Mouse (Mus musculus) cerebellum, adult 2 months (tissue): ENCODE measurements at regions not wholly inside any gene's neighbourhood (a gene's known extent, or its start where the extent isn't known, plus 50 kb on each side); places are given as distances from the start of the nearest gene placed in this dataset.
"Not testable (repeated sequence)": the region's sequence is repeated elsewhere in the genome, so short reads cannot be mapped to it uniquely, and the experiment has no call there.

Source experiments
- DNase-seq, 2 experiments: peaks; one replicate each; pipeline ENCODE4 v3.0.0; 2021
- H3K27ac ChIP-seq: fragments of 200-500 bp; 2 replicates; pipeline ENCODE4 v1.5.1; 2012; ENCODE audit warnings: low read length, control low read depth, inconsistent platforms; ENCODE audit not compliant: insufficient read depth
- H3K27me3 ChIP-seq: fragments of 200-500 bp; 2 replicates; pipeline ENCODE4 v1.6.1; 2012; ENCODE audit warnings: inconsistent platforms, mild to moderate bottlenecking, low read length, moderate library complexity; ENCODE audit not compliant: control insufficient read depth, insufficient read depth
- H3K4me1 ChIP-seq: fragments of 200-500 bp; 2 replicates; pipeline ENCODE4 v1.6.1; 2011; ENCODE audit warnings: low read length; ENCODE audit not compliant: control insufficient read depth, insufficient read depth
- H3K4me3 ChIP-seq: fragments of 200-500 bp; replicated peaks from 2 replicates; pipeline ENCODE3; 2011; ENCODE audit warnings: mild to moderate bottlenecking, low read depth, low read length, control low read depth; ENCODE audit not compliant: insufficient read depth
- CTCF ChIP-seq: fragments of 200-500 bp; IDR thresholded peaks from 2 replicates; pipeline ENCODE4 v1.5.1; 2011; ENCODE audit warnings: low read depth, mild to moderate bottlenecking, control low read depth, low read length, moderate library complexity, borderline replicate concordance; ENCODE audit not compliant: insufficient read depth
- POLR2A ChIP-seq: fragments of 200-500 bp; IDR thresholded peaks from 2 replicates; pipeline ENCODE4 v1.6.1; 2011; ENCODE audit warnings: low read length, control low read depth, borderline replicate concordance; ENCODE audit not compliant: insufficient read depth
- WGBS: fragments of 180-500 bp; shearing (Covaris S2); methylation state at CpG from one replicate; pipeline ENCODE4 v1.1.7; 2018; 5-methylcytosine and 5-hydroxymethylcytosine counted together

DNA sequence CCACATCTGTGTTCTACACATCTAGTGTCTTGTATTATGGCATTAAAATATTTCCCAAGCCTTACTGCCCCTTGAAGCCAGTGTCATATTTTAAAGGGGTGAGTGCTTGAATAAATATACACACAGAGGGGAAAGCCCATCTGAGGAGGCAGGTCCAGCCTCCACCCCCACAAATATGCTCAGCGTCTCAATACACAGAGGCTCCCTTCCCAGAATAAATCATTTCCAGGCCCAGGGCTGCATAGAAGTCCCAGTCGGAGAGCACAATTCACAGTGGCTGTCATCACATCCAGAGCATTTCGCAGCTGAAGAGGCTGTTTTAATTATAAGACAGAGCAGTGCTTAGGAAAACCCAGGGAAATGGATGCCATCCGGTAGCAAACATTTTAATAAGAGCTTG, 118.8 kb upstream of the Mpdz start:
- H3K4me1 ChIP-seq = peaks cover 6% of the 10 kb centered on the region; the same call in 1 of the 2 replicates
- WGBS = 83% methylated on average over 4 of the region's 4 CpGs

DNA sequence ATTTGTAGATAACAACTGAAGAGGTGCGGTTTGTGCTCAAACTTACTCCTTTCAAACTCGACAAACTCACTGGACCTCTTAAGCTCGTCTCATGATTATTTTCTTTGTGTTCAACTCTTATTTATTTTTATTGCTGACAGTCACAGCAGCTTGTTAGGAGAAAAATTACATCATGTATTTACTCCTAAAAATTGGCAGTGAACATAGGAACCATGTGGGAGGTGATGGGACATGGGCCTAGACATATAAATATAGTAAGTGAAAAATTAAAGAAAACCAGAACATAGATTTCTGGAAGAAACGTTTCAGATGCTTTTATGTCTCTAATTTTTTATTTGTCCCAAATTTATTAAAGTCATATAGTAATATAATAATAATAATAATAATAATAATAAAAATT, 108.2 kb upstream of the Mpdz start:
- Histone ChIP-seq H3K27ac (no peak overlapping the region), H3K4me1 (no peaks in the 10 kb centered on the region), H3K27me3 (no peaks in the 10 kb centered on the region), H3K4me3 (no peak overlapping the region)
- WGBS = 69% methylated on average over 4 of the region's 4 CpGs
- DNase-seq = no peak
- no peak for TF ChIP-seq CTCF
- TF ChIP-seq POLR2A = no peak

More for the DNA sequence above, 118.8 kb upstream of the Mpdz start:
- no peak for TF ChIP-seq POLR2A
- no peak for TF ChIP-seq CTCF
- Histone ChIP-seq H3K27ac (no peak overlapping the region), H3K27me3 (no peaks in the 10 kb centered on the region), H3K4me3 (no peak overlapping the region)
- no peak for DNase-seq

DNA sequence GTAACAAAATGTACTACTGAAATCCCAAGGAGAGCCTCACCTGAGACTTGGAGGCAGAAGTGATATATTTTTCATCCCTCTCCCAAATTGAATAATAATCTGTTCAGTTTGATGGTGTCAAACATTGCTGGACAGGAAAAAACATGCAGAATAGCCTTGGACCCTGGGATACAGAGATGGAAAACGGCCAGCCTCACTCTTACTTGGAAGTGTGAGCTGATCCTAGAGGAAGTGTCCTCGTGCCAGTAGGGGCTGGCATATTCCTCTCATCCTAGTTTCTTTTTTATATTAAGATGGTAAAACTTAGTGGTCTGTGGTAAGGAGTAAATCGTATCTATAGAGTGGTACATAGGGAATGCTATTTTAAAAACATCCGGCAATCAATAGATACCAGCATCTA, 107.6 kb upstream of the Mpdz start:
- Histone ChIP-seq H3K27ac (no peak overlapping the region), H3K27me3 (no peaks in the 10 kb centered on the region), H3K4me1 (no peaks in the 10 kb centered on the region), H3K4me3 (no peak overlapping the region)
- TF ChIP-seq POLR2A = no peak
- no peak for TF ChIP-seq CTCF
- 58% methylated on average over 4 of the region's 4 CpGs for WGBS
- DNase-seq = no peak

DNA sequence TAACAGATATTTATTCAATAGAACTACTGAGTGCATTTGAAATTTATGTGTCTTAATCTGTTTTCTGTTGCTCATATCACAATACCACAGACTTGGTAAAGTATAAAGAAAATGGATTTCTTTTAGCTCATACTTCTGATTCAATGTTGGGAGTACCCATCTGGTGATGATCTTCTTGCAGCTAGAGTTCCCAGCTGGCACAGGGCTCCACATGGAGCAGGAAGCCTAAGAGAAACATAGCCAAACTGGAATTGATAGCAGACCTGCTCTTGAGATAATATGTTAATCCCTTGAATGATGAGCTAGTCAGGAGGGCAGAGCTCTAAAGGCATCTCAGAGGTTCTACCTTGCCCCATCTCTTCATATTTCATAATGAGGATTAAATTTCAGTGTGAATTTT, 97.9 kb upstream of the Mpdz start:
- TF ChIP-seq POLR2A (no peak), CTCF (no peak)
- no peak for DNase-seq
- Histone ChIP-seq H3K4me1 (no peaks in the 10 kb centered on the region), H3K27me3 (no peaks in the 10 kb centered on the region), H3K4me3 (no peak overlapping the region), H3K27ac (no peak overlapping the region)

DNA sequence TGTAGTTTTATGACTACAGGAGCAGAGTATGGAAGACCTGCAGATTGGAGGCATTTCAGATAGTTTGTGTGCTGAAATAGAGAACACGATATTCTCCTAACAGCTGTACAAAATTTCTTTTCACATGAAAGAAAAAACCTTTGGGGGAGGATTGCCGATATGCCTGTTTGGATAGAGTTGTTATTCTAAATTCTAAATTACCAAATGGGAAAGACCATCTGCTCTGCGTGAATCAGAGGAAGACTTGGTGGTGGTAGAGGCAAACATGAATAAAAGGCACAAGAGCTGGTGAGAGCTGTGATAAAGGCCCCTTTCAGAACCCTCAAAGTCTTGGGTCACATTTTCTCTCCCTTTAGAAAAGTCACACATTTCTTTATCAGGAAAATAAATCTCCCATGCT, 96.9 kb upstream of the Mpdz start:
- H3K27ac ChIP-seq = no peak overlapping the region
- H3K4me3 ChIP-seq = no peak overlapping the region
- DNase-seq = no peak
- H3K27me3 ChIP-seq = no peaks in the 10 kb centered on the region
- TF ChIP-seq CTCF = no peak
- TF ChIP-seq POLR2A = no peak
- WGBS = 65% methylated on average over 3 of the region's 3 CpGs
- H3K4me1 ChIP-seq = no peaks in the 10 kb centered on the region

DNA sequence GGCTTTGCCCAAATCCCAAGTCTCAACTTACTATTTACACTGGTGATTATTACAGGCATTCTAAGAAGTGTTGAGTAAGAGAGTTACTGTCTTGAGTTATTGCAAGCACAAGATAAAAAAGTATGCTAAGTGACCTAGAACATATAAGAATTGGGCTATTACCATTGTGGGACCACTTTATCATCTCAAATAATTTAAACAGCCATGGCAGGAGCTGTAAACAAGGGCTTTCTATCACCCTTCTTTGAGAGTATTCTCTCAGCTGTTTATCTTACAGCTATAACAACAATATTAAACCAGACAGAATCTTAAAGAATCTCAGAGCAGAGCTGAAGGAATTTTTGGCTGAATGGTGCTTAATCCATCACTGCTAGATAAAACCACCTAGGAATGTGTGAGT, 94.2 kb upstream of the Mpdz start:
- Histone ChIP-seq H3K27me3 (no peaks in the 10 kb centered on the region), H3K4me1 (no peaks in the 10 kb centered on the region), H3K27ac (no peak overlapping the region), H3K4me3 (no peak overlapping the region)
- no peak for DNase-seq
- TF ChIP-seq CTCF = no peak
- TF ChIP-seq POLR2A = no peak

DNA sequence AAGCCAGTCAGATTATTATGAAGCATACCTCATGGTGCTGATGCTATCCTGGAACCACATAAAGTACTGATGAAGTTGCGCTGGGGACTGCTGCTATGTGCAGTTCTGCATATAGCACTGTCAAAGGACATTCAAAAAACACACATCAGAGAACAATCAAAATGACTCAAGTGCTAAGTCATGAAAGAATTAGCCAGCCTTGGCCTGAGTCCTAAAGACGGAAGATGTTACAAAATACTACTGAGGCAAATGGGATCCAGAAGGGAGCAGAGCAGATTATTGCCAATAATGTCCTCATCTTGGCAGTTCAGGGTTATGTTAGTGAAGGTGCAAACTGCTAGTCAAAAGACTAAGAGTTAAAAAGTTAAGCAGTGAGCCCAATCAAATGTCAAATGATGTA, 87.9 kb upstream of the Mpdz start:
- Histone ChIP-seq H3K4me1 (no peaks in the 10 kb centered on the region), H3K27ac (no peak overlapping the region), H3K27me3 (no peaks in the 10 kb centered on the region), H3K4me3 (no peak overlapping the region)
- 75% methylated on average over 2 of the region's 2 CpGs for WGBS
- no peak for DNase-seq
- TF ChIP-seq CTCF (no peak), POLR2A (no peak)

DNA sequence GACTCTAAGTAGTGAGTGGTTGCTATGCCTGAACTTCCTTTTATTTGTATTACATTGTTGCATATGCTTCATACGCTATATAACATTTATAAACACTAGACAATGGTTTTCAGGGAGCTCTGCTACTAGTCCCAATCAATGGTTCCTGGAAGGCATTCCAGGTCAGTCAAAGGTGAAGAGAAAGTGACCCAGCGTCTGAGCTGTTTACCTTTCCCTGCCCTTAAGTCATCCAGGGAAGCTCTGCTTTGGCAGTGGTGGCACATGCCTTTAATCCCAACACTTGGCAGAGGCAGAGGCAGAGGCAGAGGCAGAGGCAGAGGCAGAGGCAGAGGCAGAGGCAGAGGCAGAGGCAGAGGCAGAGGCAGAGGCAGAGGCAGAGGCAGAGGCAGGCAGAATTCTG, 76.5 kb upstream of the Mpdz start:
- H3K27me3 ChIP-seq, DNase-seq, H3K4me3 ChIP-seq, H3K4me1 ChIP-seq, H3K27ac ChIP-seq: not testable (repeated sequence)
- 92% methylated on average over 2 of the region's 2 CpGs for WGBS

DNA sequence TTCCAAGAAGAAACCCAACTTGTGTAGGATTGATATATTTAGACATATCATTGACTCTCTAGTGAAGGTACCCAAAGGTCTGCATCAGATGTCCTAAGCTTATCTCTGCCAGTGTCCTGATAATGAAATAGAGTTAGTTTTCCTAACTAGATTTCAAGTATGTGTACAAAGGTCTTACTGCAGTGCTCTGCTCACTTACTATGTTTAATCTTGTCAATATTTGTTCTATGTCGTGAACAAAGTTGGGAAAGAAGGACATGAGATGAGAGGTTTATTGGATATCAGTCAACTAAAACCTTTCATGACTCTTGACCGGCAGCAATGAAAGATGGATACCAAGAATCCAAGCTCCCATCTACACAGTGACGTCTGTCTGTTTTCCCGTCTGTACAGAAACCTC, 71.9 kb upstream of the Mpdz start:
- Histone ChIP-seq H3K4me3 (no peak overlapping the region), H3K4me1 (no peaks in the 10 kb centered on the region), H3K27me3 (no peaks in the 10 kb centered on the region), H3K27ac (no peak overlapping the region)
- WGBS = over 99% methylated on average over 4 of the region's 4 CpGs
- no peak for DNase-seq
- TF ChIP-seq POLR2A (no peak), CTCF (no peak)
